Mouse (Mus musculus): Measurements from ENCODE around the gene Vmn1r43. TPM values are rescaled to one million over a fixed set of nuclear protein-coding genes. Genes with fewer than 3 reads are reported as not detected.
"Not testable (repeated sequence)": the region's sequence is repeated elsewhere in the genome, so short reads cannot be mapped to it uniquely, and the experiment has no call there.

Vmn1r43 gene
- polyA plus RNA-seq (2014; fragmentation: Nextera tagmentation; extraction: Ambion mirVana), result not detected in 2 replicates

DNA sequence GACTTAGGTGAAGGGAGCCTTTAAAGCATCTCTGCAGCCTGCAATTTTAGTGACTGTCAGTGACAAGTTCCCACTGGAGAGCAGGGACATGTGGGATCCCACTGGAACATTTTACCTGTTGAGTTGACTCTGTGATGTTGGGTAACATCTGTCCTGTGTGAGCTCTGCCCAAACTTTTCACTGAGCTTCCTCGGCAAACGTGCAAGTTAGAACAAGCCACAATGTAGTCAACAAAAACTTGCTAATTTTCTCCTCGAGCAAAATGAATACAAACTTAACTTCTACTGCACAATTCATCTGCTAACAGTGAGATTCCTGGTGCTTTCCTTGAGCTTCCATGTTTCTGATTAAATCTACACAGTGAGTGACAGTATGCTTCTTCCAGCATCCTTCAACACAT is at the start of gene Vmn1r43, which contains the start of gene Vmn1r42:
TSS of gene Vmn1r43 (minus strand) at position 101 of the 400 bp plus-strand sequence.
TSS of gene Vmn1r42 (minus strand) at position 101 of the 400 bp plus-strand sequence.
- not testable (repeated sequence) for H3K9me3 ChIP-seq (ENCODE audit: control insufficient read depth, low read length); H3K27me3 ChIP-seq (ENCODE audit: control insufficient read depth, insufficient read depth, low read length); H3K4me3 ChIP-seq (ENCODE audit: low read depth, low read length); H3K9ac ChIP-seq (ENCODE audit: low read length); H3K27ac ChIP-seq (ENCODE audit: low read depth, low read length); H3K4me1 ChIP-seq (ENCODE audit: control insufficient read depth, insufficient read depth, low read length); DNase-seq (ENCODE audit: low spot score); ATAC-seq (ENCODE audit: insufficient read depth, low FRiP score, low TSS enrichment); H3K4me2 ChIP-seq (ENCODE audit: low read depth); H3K36me3 ChIP-seq (ENCODE audit: control insufficient read depth, insufficient read depth, low read length)
- 68% methylated on average over 3 of the region's 3 CpGs for WGBS

DNA sequence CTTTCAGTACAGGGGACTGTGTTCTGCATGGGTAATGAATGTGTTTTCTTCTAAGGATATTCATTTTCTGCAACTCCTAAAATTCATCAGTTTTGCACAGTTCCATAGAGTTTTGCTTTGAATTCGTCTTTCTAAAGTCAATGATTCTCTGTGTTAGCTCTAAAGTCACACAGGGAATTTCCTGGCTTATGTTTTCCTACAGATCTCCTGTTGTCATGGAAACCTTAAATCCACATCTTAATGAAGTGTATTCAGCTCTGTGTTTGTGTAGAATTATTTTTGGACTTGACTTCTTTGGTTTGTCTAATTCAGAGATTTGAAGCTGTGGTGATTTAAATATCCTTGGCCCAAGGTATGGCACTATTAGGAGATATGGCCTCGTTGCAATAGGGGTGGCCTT is 7.6 kb upstream of the Vmn1r43 start:
- Histone ChIP-seq H3K27ac (ENCODE audit: low read depth, low read length) (no peak overlapping the region), H3K4me3 (ENCODE audit: low read depth, low read length) (no peak overlapping the region), H3K9me3 (ENCODE audit: control insufficient read depth, low read length) (peaks cover 6% of the 10 kb centered on the region; the same call in 1 of the 2 replicates), H3K36me3 (ENCODE audit: control insufficient read depth, insufficient read depth, low read length) (no peaks in the 10 kb centered on the region), H3K9ac (ENCODE audit: low read length) (no peak overlapping the region), H3K4me2 (ENCODE audit: low read depth) (no peak overlapping the region), H3K27me3 (ENCODE audit: control insufficient read depth, insufficient read depth, low read length) (no peaks in the 10 kb centered on the region), H3K4me1 (ENCODE audit: control insufficient read depth, insufficient read depth, low read length) (no peaks in the 10 kb centered on the region)
- DNase-seq (ENCODE audit: low spot score) (no peak), ATAC-seq (ENCODE audit: insufficient read depth, low FRiP score, low TSS enrichment) (no peak)
- 59% methylated on average over 2 of the region's 2 CpGs for WGBS

DNA sequence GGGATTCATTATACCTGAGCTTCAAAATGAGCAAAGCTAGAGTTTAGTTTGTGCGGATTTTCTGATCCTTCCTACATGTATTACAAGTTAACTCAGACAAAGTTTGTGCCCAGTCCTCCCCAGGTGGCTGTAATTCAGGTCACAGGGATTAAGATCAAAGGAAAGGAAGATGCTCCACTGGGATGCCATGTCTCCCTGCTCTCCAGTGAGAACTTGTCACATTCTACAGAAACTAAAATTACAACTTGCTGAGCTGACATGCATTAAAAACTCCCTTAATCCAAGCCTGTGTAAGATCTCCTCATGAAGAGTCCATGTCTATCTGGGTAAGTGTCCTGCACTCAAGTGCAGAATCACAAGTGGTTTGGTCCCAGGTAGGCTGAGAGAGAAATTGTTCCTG is 7.1 kb upstream of the Vmn1r43 start, which contains the start of gene Vmn1r44:
TSS of gene Vmn1r44 (plus strand) at position 301 of the 400 bp plus-strand sequence.
- Histone ChIP-seq H3K27me3 (ENCODE audit: control insufficient read depth, insufficient read depth, low read length) (no peaks in the 10 kb centered on the region), H3K36me3 (ENCODE audit: control insufficient read depth, insufficient read depth, low read length) (no peaks in the 10 kb centered on the region), H3K27ac (ENCODE audit: low read depth, low read length) (no peak within 1 kb of the TSS), H3K4me2 (ENCODE audit: low read depth) (no peak within 1 kb of the TSS), H3K9ac (ENCODE audit: low read length) (no peak within 1 kb of the TSS), H3K4me1 (ENCODE audit: control insufficient read depth, insufficient read depth, low read length) (no peaks in the 10 kb centered on the region), H3K4me3 (ENCODE audit: low read depth, low read length) (no peak within 1 kb of the TSS), H3K9me3 (ENCODE audit: control insufficient read depth, low read length) (peaks cover 6% of the 10 kb centered on the region; the same call in 1 of the 2 replicates)
- DNase-seq (ENCODE audit: low spot score), result no peak
- ATAC-seq (ENCODE audit: insufficient read depth, low FRiP score, low TSS enrichment), result no peak
- 83% methylated on average over 1 of the region's 1 CpGs for WGBS

DNA sequence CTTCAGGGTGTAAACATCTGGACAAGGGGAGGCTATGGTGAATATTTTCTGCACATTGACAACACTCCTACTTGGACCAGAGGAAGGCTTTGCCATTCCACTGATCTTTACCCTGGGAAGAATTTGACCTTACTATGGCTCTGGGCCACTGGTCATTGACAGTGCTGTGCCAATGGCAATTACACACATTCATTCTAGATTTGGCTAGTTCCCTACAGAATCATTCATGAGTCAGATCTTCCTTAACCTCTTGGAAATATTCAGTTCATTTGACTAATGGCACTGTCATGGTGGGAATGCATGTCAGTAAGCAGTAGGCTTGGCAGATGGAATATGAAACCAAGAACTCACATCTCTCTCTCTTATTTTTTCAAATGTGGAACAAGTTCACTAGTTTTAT is 4.7 kb upstream of the Vmn1r43 start:
- H3K9ac ChIP-seq (ENCODE audit: low read length), result no peak overlapping the region
- H3K27me3 ChIP-seq (ENCODE audit: control insufficient read depth, insufficient read depth, low read length), result no peaks in the 10 kb centered on the region
- no peak overlapping the region for H3K4me2 ChIP-seq (ENCODE audit: low read depth)
- DNase-seq (ENCODE audit: low spot score), result no peak
- H3K27ac ChIP-seq (ENCODE audit: low read depth, low read length), result no peak overlapping the region
- H3K9me3 ChIP-seq (ENCODE audit: control insufficient read depth, low read length), result peaks cover 6% of the 10 kb centered on the region; the same call in 1 of the 2 replicates
- ATAC-seq (ENCODE audit: insufficient read depth, low FRiP score, low TSS enrichment), result no peak
- H3K36me3 ChIP-seq (ENCODE audit: control insufficient read depth, insufficient read depth, low read length), result no peaks in the 10 kb centered on the region
- no peak overlapping the region for H3K4me3 ChIP-seq (ENCODE audit: low read depth, low read length)
- H3K4me1 ChIP-seq (ENCODE audit: control insufficient read depth, insufficient read depth, low read length), result no peaks in the 10 kb centered on the region

DNA sequence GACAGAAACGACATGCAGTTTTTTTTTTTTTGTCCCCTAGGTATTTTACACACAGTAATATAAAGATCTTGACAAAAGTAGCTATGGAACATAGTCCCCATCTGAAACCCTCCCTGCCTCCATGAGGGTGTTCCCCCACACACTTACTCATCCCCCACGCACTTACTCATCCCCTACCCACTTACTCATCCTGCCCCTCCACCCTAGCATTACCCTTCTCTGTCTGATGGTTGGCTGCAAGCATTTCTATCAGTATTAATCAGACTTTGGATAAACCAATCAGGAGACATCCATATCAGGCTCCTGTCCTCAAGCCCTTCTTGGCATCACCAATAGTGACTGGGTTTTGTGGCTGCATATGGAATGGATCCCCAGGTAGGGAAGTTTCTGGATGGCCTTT is 750 bp upstream of the Vmn1r43 start:
- ATAC-seq (ENCODE audit: insufficient read depth, low FRiP score, low TSS enrichment), result no peak
- no peaks in the 10 kb centered on the region for H3K9me3 ChIP-seq (ENCODE audit: control insufficient read depth, low read length)
- no peaks in the 10 kb centered on the region for H3K4me1 ChIP-seq (ENCODE audit: control insufficient read depth, insufficient read depth, low read length)
- no peak overlapping the region for H3K4me2 ChIP-seq (ENCODE audit: low read depth)
- no peak overlapping the region for H3K4me3 ChIP-seq (ENCODE audit: low read depth, low read length)
- H3K27me3 ChIP-seq (ENCODE audit: control insufficient read depth, insufficient read depth, low read length), result no peaks in the 10 kb centered on the region
- no peak overlapping the region for H3K27ac ChIP-seq (ENCODE audit: low read depth, low read length)
- WGBS, result 81% methylated on average over 2 of the region's 2 CpGs
- DNase-seq (ENCODE audit: low spot score), result no peak
- H3K36me3 ChIP-seq (ENCODE audit: control insufficient read depth, insufficient read depth, low read length), result no peaks in the 10 kb centered on the region
- no peak overlapping the region for H3K9ac ChIP-seq (ENCODE audit: low read length)

DNA sequence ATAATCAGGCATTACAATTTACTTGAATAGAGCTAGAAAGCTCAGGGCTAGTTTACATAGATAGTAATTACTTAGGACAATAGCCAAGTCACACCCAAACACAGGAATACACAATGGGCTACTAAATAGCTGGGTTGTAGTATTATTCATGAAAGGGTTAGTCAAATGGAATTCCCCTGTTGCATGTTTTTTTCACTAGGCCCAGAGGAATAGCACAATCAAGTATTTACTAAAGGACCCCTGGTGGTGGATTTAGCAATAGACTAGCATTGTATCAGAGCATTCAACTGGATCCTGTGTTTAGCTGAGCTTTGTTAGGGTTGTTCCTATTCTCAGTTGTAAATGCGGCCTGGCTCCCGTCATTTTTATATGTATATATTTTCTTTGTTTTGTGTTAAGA is 8.2 kb downstream of the Vmn1r43 start:
- ATAC-seq (ENCODE audit: insufficient read depth, low FRiP score, low TSS enrichment) (no peak), DNase-seq (ENCODE audit: low spot score) (no peak)
- no peaks in the 10 kb centered on the region for H3K4me1 ChIP-seq (ENCODE audit: control insufficient read depth, insufficient read depth, low read length)
- WGBS, result 95% methylated on average over 2 of the region's 2 CpGs
- no peaks in the 10 kb centered on the region for H3K27me3 ChIP-seq (ENCODE audit: control insufficient read depth, insufficient read depth, low read length)
- H3K36me3 ChIP-seq (ENCODE audit: control insufficient read depth, insufficient read depth, low read length), result no peaks in the 10 kb centered on the region
- H3K4me3 ChIP-seq (ENCODE audit: low read depth, low read length), result no peak overlapping the region
- H3K4me2 ChIP-seq (ENCODE audit: low read depth), result no peak overlapping the region
- H3K9ac ChIP-seq (ENCODE audit: low read length), result no peak overlapping the region
- peaks cover 4% of the 10 kb centered on the region; the same call in 1 of the 2 replicates for H3K9me3 ChIP-seq (ENCODE audit: control insufficient read depth, low read length)
- H3K27ac ChIP-seq (ENCODE audit: low read depth, low read length), result no peak overlapping the region

DNA sequence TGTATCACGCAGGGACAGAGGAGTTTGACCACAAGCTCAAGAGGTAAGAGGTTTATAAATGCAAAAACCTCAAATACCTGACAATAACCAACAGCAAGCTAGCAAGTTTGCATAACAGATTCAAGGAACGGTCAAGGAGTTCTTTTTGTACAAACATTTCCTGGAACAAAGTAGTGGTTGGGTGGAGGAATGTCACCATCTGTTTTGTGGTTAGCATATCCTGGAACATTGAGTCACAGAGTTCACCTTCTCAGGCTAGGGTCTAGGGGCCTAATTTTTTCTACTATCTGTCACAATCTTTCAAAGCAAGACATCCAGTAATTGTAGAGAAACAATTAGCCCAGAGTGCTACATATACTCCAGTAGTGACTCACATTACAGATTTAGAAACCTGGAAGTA is 8.9 kb downstream of the Vmn1r43 start:
- Histone ChIP-seq H3K4me1 (ENCODE audit: control insufficient read depth, insufficient read depth, low read length) (no peaks in the 10 kb centered on the region), H3K9ac (ENCODE audit: low read length) (no peak overlapping the region), H3K4me2 (ENCODE audit: low read depth) (no peak overlapping the region), H3K27me3 (ENCODE audit: control insufficient read depth, insufficient read depth, low read length) (no peaks in the 10 kb centered on the region), H3K4me3 (ENCODE audit: low read depth, low read length) (no peak overlapping the region), H3K36me3 (ENCODE audit: control insufficient read depth, insufficient read depth, low read length) (no peaks in the 10 kb centered on the region), H3K27ac (ENCODE audit: low read depth, low read length) (no peak overlapping the region), H3K9me3 (ENCODE audit: control insufficient read depth, low read length) (peaks cover 4% of the 10 kb centered on the region; the same call in 1 of the 2 replicates)
- ATAC-seq (ENCODE audit: insufficient read depth, low FRiP score, low TSS enrichment) (no peak), DNase-seq (ENCODE audit: low spot score) (no peak)
- 95% methylated on average over 2 of the region's 2 CpGs for WGBS

DNA sequence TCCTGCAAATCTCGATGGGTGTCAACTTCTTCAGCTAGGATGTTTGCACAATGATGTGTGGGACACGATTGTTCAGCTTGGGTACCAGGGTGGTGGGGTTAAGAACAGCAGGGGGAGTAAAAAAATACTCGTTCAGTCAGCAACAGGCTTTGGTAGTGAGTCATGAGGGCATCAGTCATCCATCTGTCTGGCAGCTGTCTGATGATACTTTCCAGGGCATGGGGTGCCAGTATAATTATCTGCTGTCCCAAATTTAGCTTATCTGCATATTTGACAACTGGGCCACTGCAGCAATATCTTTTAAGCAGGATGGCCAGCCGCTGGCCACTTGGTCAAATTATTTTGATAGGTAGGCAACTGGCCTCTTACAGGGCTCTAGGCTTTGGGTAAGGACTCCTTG is 12.4 kb downstream of the Vmn1r43 start:
- H3K9me3 ChIP-seq (ENCODE audit: control insufficient read depth, low read length), result peaks cover 4% of the 10 kb centered on the region
- H3K4me1 ChIP-seq (ENCODE audit: control insufficient read depth, insufficient read depth, low read length), result no peaks in the 10 kb centered on the region
- H3K4me3 ChIP-seq (ENCODE audit: low read depth, low read length), result no peak overlapping the region
- H3K27me3 ChIP-seq (ENCODE audit: control insufficient read depth, insufficient read depth, low read length), result no peaks in the 10 kb centered on the region
- no peak overlapping the region for H3K4me2 ChIP-seq (ENCODE audit: low read depth)
- 79% methylated on average over 4 of the region's 4 CpGs for WGBS
- no peak for ATAC-seq (ENCODE audit: insufficient read depth, low FRiP score, low TSS enrichment)
- no peak overlapping the region for H3K27ac ChIP-seq (ENCODE audit: low read depth, low read length)
- no peaks in the 10 kb centered on the region for H3K36me3 ChIP-seq (ENCODE audit: control insufficient read depth, insufficient read depth, low read length)
- H3K9ac ChIP-seq (ENCODE audit: low read length), result no peak overlapping the region
- DNase-seq (ENCODE audit: low spot score), result no peak

DNA sequence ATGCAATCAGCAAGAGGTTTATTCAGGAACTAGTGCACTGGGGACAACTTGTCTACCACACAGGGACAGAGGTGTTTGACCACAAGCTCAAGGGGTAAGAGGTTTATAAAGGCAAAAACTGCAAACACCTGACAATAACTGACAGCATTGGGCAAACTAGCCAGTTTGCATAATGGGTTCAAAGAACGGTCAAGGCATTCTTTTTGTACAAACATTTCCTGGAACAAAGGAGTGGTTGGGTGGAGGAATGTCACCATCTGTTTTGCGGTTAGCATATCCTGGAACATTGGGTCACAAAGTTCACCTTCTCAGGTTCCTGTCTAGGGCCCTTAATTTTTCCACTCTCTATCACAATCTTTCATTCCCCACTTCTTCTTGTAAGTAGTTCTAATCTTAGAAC is 16.4 kb downstream of the Vmn1r43 start:
- Histone ChIP-seq H3K4me3 (ENCODE audit: low read depth, low read length) (no peak overlapping the region), H3K4me1 (ENCODE audit: control insufficient read depth, insufficient read depth, low read length) (no peaks in the 10 kb centered on the region), H3K27me3 (ENCODE audit: control insufficient read depth, insufficient read depth, low read length) (no peaks in the 10 kb centered on the region), H3K27ac (ENCODE audit: low read depth, low read length) (no peak overlapping the region), H3K4me2 (ENCODE audit: low read depth) (no peak overlapping the region), H3K9ac (ENCODE audit: low read length) (no peak overlapping the region), H3K36me3 (ENCODE audit: control insufficient read depth, insufficient read depth, low read length) (no peaks in the 10 kb centered on the region), H3K9me3 (ENCODE audit: control insufficient read depth, low read length) (peaks cover 8% of the 10 kb centered on the region)
- WGBS, result 88% methylated on average over 2 of the region's 2 CpGs
- DNase-seq (ENCODE audit: low spot score) (no peak), ATAC-seq (ENCODE audit: insufficient read depth, low FRiP score, low TSS enrichment) (no peak)
